17 mouse cellular contexts compared by ENCODE assay signal in the genomic region with DNA sequence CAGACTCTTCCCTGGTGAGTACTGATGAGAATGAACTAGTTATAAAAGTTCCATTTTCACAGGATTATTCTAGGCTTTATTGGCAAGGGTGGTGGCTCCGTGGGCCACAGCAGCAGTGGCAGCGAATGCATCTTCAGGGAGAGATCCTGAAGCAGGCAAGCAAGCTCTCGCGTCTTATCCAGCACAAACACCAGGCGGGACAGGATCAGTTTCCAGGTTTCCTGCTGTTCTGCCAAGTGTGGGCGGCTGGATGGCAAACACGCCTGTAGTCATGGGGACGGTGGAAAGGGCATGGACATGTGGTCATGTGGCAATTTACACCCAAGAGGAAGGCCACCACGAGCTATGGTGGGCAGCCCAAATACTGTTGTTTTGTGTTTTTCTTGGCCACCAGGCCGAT. TPM values are rescaled to one million over a fixed set of nuclear protein-coding genes. Genes with fewer than 3 reads are reported as not detected.
DNase-seq lines count a peak whose midpoint lies in the region; ATAC-seq and TF ChIP-seq lines count a peak whose summit lies in the region.
"Had no signal": no experiment of that assay in that cellular context is flagged by ENCODE, and none has a peak within 500 bp of the region (broad histone marks: within the 10 kb centered on the region; RNA-seq: fewer than 3 reads in every experiment).

No protein-coding gene starts in this region.

- peaks cover 2 to 10% of the 10 kb centered on the region in 2 experiments; a peak in 2 of 4 replicates for H3K4me1 ChIP-seq in heart, embryonic 14.5 days (ENCODE audit: control insufficient read depth in 2 of 2, insufficient read depth in 2 of 2, low read length in 2 of 2)
- peaks cover 6% of the 10 kb centered on the region for H3K4me1 ChIP-seq in heart, embryonic 11.5 days (ENCODE audit: control insufficient read depth, insufficient read depth, low read length)
- H3K4me1 ChIP-seq in E14TG2a.4 (replicated peaks; ENCODE audit: low read depth, low read length) = peaks cover 29% of the 10 kb centered on the region

- TF ChIP-seq CTCF in E14TG2a.4 (conservative IDR thresholded peaks at IDR 0.05; ENCODE audit: low read length) = no peak

- H3K36me3 ChIP-seq in heart, embryonic 14.5 days (ENCODE audit: control insufficient read depth, insufficient read depth, low read length) = no peaks in the 10 kb centered on the region
- H3K36me3 ChIP-seq in heart, embryonic 11.5 days (ENCODE audit: control insufficient read depth, insufficient read depth, low read length) = no peaks in the 10 kb centered on the region
- H3K36me3 ChIP-seq in E14TG2a.4 (ENCODE audit: insufficient read depth, low read length) (peaks cover 2% of the 10 kb centered on the region; the same call in 1 of the 2 replicates), myocyte (ENCODE audit: control insufficient read depth, insufficient read depth) (no peaks in the 10 kb centered on the region)
- H3K36me3 ChIP-seq: embryonic facial prominence, embryonic 12.5 days; forebrain, embryonic 10.5 days; kidney, embryonic 15.5 days; midbrain, embryonic 13.5 days had no signal

- H3K4me3 ChIP-seq in heart, embryonic 14.5 days (ENCODE audit: control insufficient read depth in 1 of 2, insufficient read depth in 1 of 2, low read depth in 1 of 2, low read length in 2 of 2) = no peak overlapping the region
- no peak overlapping the region for H3K4me3 ChIP-seq in heart, embryonic 11.5 days (ENCODE audit: low read depth, low read length)
- peak overlapping the region; percentile 26; the same call in 1 of the 2 replicates for H3K4me3 ChIP-seq in E14TG2a.4 (replicated peaks; ENCODE audit: low read length)
- H3K4me3 ChIP-seq in myocyte = no peak overlapping the region
- H3K4me3 ChIP-seq: embryonic facial prominence, embryonic 12.5 days; forebrain, embryonic 10.5 days; kidney, embryonic 15.5 days; liver, embryonic 15.5 days; midbrain, embryonic 13.5 days had no signal

- no peak overlapping the region for H3K27ac ChIP-seq in heart, embryonic 14.5 days (replicated peaks in 1 of 2; ENCODE audit: control insufficient read depth in 1 of 2, insufficient read depth in 1 of 2, low read depth in 2 of 2, low read length in 2 of 2)
- no peak overlapping the region for H3K27ac ChIP-seq in heart, embryonic 11.5 days (ENCODE audit: low read depth, low read length)
- H3K27ac ChIP-seq: embryonic facial prominence, embryonic 12.5 days; forebrain, embryonic 10.5 days; kidney, embryonic 15.5 days; liver, embryonic 15.5 days; midbrain, embryonic 13.5 days had no signal

- TF ChIP-seq POLR2A in myocyte (IDR thresholded peaks at IDR 0.05; ENCODE audit: insufficient read length, low read depth) = no peak

- no peak overlapping the region for H3K4me2 ChIP-seq in heart, embryonic 14.5 days (ENCODE audit: low read length)
- H3K4me2 ChIP-seq in heart, embryonic 11.5 days = no peak overlapping the region
- H3K4me2 ChIP-seq in myocyte (ENCODE audit: low read depth) = peak overlapping the region; percentile 36
- H3K4me2 ChIP-seq: embryonic facial prominence, embryonic 12.5 days; kidney, embryonic 15.5 days; liver, embryonic 15.5 days; midbrain, embryonic 13.5 days had no signal

- no peaks in the 10 kb centered on the region for H3K27me3 ChIP-seq in heart, embryonic 14.5 days (ENCODE audit: control insufficient read depth, insufficient read depth, low read length)
- H3K27me3 ChIP-seq in heart, embryonic 11.5 days (ENCODE audit: control insufficient read depth, insufficient read depth, low read length) = no peaks in the 10 kb centered on the region
- H3K27me3 ChIP-seq in E14TG2a.4 (ENCODE audit: insufficient read depth, low read length) = no peaks in the 10 kb centered on the region; the same call in 1 of the 2 replicates
- no peaks in the 10 kb centered on the region for H3K27me3 ChIP-seq in myocyte (ENCODE audit: control insufficient read depth, insufficient read depth, insufficient read length)
- H3K27me3 ChIP-seq: embryonic facial prominence, embryonic 12.5 days; kidney, embryonic 15.5 days; liver, embryonic 15.5 days; midbrain, embryonic 13.5 days had no signal

- no peaks in the 10 kb centered on the region for H3K9me3 ChIP-seq in heart, embryonic 14.5 days (ENCODE audit: control insufficient read depth, low read length)
- H3K9me3 ChIP-seq in heart, embryonic 11.5 days (replicated peaks; ENCODE audit: control insufficient read depth, low read length) = no peaks in the 10 kb centered on the region
- no peaks in the 10 kb centered on the region for H3K9me3 ChIP-seq in E14TG2a.4 (ENCODE audit: low read length)
- H3K9me3 ChIP-seq: embryonic facial prominence, embryonic 12.5 days; forebrain, embryonic 10.5 days; kidney, embryonic 15.5 days; liver, embryonic 15.5 days; midbrain, embryonic 13.5 days had no signal

- peak; percentile 24 to 43 for DNase-seq in cerebellum, postnatal 10 days
- no peak for DNase-seq in cerebellum, adult 9-11 months
- DNase-seq in spleen, postnatal 36 days (ENCODE audit: low spot score in 2 of 2) = no peak
- no peak for DNase-seq in embryo, embryonic 11 days
- DNase-seq: adrenal gland, postnatal 10 days; lung, postnatal 36 days; thymus, adult 18-20 months had no signal

- ATAC-seq in heart, embryonic 14.5 days (ENCODE audit: insufficient number of reproducible peaks, insufficient read depth, low FRiP score, low read depth) = no peak
- no peak for ATAC-seq in heart, embryonic 11.5 days (replicated peaks; ENCODE audit: insufficient number of reproducible peaks, low FRiP score, low TSS enrichment)
- ATAC-seq: inflammation-experienced regulatory T-cells, adult 6 months; midbrain, embryonic 13.5 days had no signal

- 36% methylated on average over 10 of the region's 10 CpGs for WGBS in heart, embryonic 14.5 days
- 43% methylated on average over 10 of the region's 10 CpGs for WGBS in heart, embryonic 11.5 days (ENCODE audit: insufficient replicate concordance)

- no peak overlapping the region for H3ac ChIP-seq in myocyte (ENCODE audit: control insufficient read depth, insufficient read length)

- peaks cover 12% of the 10 kb centered on the region for H3K79me2 ChIP-seq in myocyte (ENCODE audit: control insufficient read depth, insufficient read depth)

- 0 out of 2 replicates have a peak overlapping the region, but pooled peaks have one; percentile 8 for H3K9ac ChIP-seq in heart, embryonic 14.5 days (ENCODE audit: low read length)
- no peak overlapping the region for H3K9ac ChIP-seq in heart, embryonic 11.5 days (ENCODE audit: low read depth, low read length)
- H3K9ac ChIP-seq: embryonic facial prominence, embryonic 12.5 days; kidney, embryonic 15.5 days; liver, embryonic 15.5 days; midbrain, embryonic 13.5 days had no signal

TF ChIP-seq in myocyte, 11 proteins besides CTCF, POLR2A, EP300 and RAD21:
- TF ChIP-seq REST (IDR thresholded peaks at IDR 0.05; ENCODE audit: insufficient read depth, insufficient read length) (no peak), MYOD1 (IDR thresholded peaks at IDR 0.05; ENCODE audit: control insufficient read depth in 1 of 3, insufficient read length in 2 of 3, low read depth in 2 of 3) (peak in 1 of 3 experiments; percentile 3)

RNA-seq across cellular contexts. Expression of gene Kif14, which starts 3.7 kb away (rescaled TPM):
- 4.4 and 4.5 TPM in 2 replicates for polyA plus RNA-seq in heart, embryonic 14.5 days (2014; fragmentation: Nextera tagmentation; extraction: Ambion mirVana)
- polyA plus RNA-seq in heart, embryonic 11.5 days (2014; fragmentation: Nextera tagmentation; extraction: Ambion mirVana) = 5.1 and 6.9 TPM in 2 replicates
- polyA plus RNA-seq in myocyte (2012; fragmentation: generic; extraction: Trizol) = 1.9 TPM

RNA-seq across cellular contexts. Expression of gene Ddx59, which starts 47.4 kb away (rescaled TPM):
- polyA plus RNA-seq in heart, embryonic 14.5 days (2014; fragmentation: Nextera tagmentation; extraction: Ambion mirVana) = 11.2 and 12.5 TPM in 2 replicates
- polyA plus RNA-seq in heart, embryonic 11.5 days (2014; fragmentation: Nextera tagmentation; extraction: Ambion mirVana) = 12.6 and 14.0 TPM in 2 replicates
- polyA plus RNA-seq in myocyte (2012; fragmentation: generic; extraction: Trizol) = 8.0 TPM

Comparison
In these comparisons a context has a peak if more than half of its experiments do, and no peak if none do; other contexts are left out.
1. DNase-seq: peak in cerebellum, postnatal 10 days (2 of 2); none in cerebellum, adult 9-11 months (single experiment), spleen, postnatal 36 days (0 of 2) and embryo, embryonic 11 days (single experiment).